Mouse (Mus musculus): ENCODE data around the gene Ccdc106.

DNA sequence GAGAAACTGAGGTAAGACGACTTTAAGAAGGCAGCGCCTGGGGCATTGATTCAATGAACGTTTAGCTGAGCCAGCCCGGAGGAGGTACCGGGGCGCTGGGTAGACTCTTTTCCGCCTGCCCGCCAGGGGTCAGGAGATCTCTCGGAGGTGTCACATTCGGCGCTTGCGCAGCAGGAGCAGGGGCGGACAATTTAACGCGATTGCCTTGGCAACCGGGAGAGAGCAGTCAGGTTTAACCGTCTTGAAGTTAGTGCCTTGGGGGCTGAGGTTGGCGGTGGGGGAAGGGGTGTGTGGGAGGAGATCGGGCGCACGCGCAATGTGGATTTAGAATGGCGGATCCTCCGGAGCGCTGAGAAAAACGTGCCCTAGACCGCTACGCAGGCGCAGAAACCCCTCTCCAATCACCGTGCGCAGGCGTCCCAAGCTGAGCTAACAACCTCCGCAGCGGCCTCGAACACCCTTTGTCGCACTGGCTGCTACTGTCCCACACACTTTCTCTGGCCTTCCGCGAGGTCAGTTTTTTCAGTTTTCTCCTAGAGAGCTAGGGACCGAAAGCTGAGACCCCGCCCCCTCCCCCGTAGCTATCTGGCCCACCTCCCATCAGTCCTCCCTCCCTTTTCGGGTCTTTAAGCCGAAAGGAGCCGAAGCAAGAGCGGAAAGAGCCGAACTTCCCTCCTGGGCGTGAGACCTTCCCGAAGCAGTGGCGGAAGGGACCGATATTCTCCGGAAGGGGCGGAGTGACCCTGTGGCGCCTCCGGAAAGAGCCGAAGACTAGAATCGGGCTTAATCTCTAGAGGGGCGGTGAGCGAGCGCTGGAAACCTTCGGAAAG is 40.8 kb downstream of the Ccdc106 start:
- no peak for TF ChIP-seq ZC3H11A (IDR thresholded peaks at IDR 0.05; ENCODE audit: borderline replicate concordance, low read depth, low read length)
- TF ChIP-seq ZNF384 (IDR thresholded peaks at IDR 0.05; ENCODE audit: low read depth, low read length): no peak
- TF ChIP-seq CHD2 (IDR thresholded peaks at IDR 0.05; ENCODE audit: low read depth, low read length): no peak

All from ES-E14 (cell line).